Mouse (Mus musculus): ENCODE data around the gene Gstm7. TPM values are rescaled to one million over a fixed set of nuclear protein-coding genes. Genes with fewer than 3 reads are reported as not detected.
"Not testable (repeated sequence)": the region's sequence is repeated elsewhere in the genome, so short reads cannot be mapped to it uniquely, and the experiment has no call there.

Gene Gstm7
- polyA plus RNA-seq (2015; fragmentation: Nextera tagmentation; extraction: Ambion mirVana) = 65.5 and 70.7 TPM in 2 replicates

DNA sequence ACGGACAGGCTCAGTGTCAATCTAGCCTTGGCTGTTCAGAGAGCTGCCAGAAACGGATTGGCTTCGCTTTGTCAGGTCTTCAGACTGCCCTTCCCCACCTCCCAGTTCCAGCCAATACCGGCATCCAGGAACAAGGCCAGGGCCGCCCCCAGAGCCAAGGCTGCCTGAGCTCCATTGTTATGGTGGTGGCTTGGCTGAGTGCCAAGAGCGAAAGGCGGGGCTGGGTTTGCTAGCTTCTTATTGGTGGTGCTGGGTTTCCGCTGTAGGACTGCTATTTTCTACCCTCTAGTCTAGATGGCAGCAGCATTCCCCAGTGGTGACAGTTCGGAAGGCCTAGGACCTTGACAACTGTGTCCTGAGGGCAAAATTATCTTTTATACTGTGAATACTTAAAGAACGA is at the start of gene Gstm7:
Gstm7 (minus strand) TSS at position 148 of the 400 bp plus-strand sequence.
- Histone ChIP-seq H3K9ac (replicated peaks; ENCODE audit: low read depth, low read length) (peak within 1 kb of the TSS; percentile 57), H3K27ac (ENCODE audit: low read length) (peak within 1 kb of the TSS; percentile 78), H3K27me3 (replicated peaks; ENCODE audit: control insufficient read depth, insufficient read depth, low read length) (no peaks in the 10 kb centered on the region), H3K36me3 (ENCODE audit: control insufficient read depth, insufficient read depth) (no peaks in the 10 kb centered on the region), H3K4me3 (replicated peaks; ENCODE audit: low read length) (peak within 1 kb of the TSS; percentile 44), H3K9me3 (ENCODE audit: control insufficient read depth, low read length) (no peaks in the 10 kb centered on the region), H3K4me2 (ENCODE audit: low read length) (peak within 1 kb of the TSS; percentile 61), H3K4me1 (replicated peaks; ENCODE audit: control insufficient read depth, insufficient read depth, low read length) (peaks cover 15% of the 10 kb centered on the region)
- ATAC-seq = peak; percentile 96
- WGBS = 2% methylated on average over 10 of the region's 10 CpGs

DNA sequence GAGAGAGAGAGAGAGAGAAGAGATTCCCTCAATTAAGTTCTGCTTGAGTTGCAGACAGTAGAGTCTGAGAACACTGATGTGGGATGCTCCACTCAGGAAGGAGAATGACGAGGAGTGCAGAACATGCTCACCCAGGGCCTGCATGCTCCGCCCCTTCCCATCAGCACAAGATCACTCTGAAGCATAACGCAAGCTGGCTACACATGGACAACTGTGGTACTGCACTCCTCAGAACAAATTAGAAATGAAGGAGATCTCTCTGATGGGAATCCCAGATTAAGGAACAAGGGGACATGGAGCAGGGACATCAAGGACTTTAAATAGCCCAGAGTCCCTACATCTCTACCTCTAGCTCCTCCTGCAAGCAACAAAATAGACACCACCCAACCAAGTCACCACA is 49.6 kb upstream of the Gstm7 start:
- WGBS = 60% methylated on average over 3 of the region's 3 CpGs
- H3K27me3 ChIP-seq (replicated peaks; ENCODE audit: control insufficient read depth, insufficient read depth, low read length) = no peaks in the 10 kb centered on the region
- H3K36me3 ChIP-seq (ENCODE audit: control insufficient read depth, insufficient read depth) = no peaks in the 10 kb centered on the region
- H3K27ac ChIP-seq (ENCODE audit: low read length) = no peak overlapping the region
- no peaks in the 10 kb centered on the region for H3K9me3 ChIP-seq (ENCODE audit: control insufficient read depth, low read length)
- no peak overlapping the region for H3K4me3 ChIP-seq (replicated peaks; ENCODE audit: low read length)
- no peak overlapping the region for H3K9ac ChIP-seq (replicated peaks; ENCODE audit: low read depth, low read length)
- H3K4me2 ChIP-seq (ENCODE audit: low read length) = no peak overlapping the region
- no peaks in the 10 kb centered on the region for H3K4me1 ChIP-seq (replicated peaks; ENCODE audit: control insufficient read depth, insufficient read depth, low read length)
- no peak for ATAC-seq

- no peak overlapping the region for H3K4me2 ChIP-seq (ENCODE audit: low read length)
- H3K9ac ChIP-seq (replicated peaks; ENCODE audit: low read depth, low read length) = no peak overlapping the region
- ATAC-seq = no peak
- H3K36me3 ChIP-seq (ENCODE audit: control insufficient read depth, insufficient read depth) = no peaks in the 10 kb centered on the region
- H3K27ac ChIP-seq (ENCODE audit: low read length) = no peak overlapping the region
- 76% methylated on average over 3 of the region's 3 CpGs for WGBS
- H3K4me1 ChIP-seq (replicated peaks; ENCODE audit: control insufficient read depth, insufficient read depth, low read length) = no peaks in the 10 kb centered on the region
- H3K4me3 ChIP-seq (replicated peaks; ENCODE audit: low read length) = no peak overlapping the region
- H3K9me3 ChIP-seq (ENCODE audit: control insufficient read depth, low read length) = no peaks in the 10 kb centered on the region
- H3K27me3 ChIP-seq (replicated peaks; ENCODE audit: control insufficient read depth, insufficient read depth, low read length) = no peaks in the 10 kb centered on the region
These were observed 46.1 kb upstream of the Gstm7 start for GRCm38 (mm10) chr3:107977691-107978090.

DNA sequence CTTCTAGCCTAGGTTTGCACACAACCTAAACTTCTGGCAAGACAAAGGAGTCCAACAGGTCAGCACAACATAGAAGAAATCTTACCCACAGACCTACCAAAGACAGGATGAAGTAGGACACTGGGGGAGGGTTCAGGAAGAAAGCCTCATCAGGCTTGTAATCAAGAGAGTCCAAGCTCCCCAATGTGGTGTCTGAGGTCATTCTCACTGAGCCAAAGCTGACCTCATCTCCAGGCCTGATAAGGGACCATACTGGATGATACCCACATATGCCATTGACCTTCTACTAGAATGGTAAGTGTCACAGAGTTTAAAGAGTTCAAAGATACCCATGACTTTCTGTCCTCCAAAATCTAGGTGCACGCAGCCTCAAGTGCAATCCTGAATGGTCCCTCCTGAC is 42.6 kb upstream of the Gstm7 start:
- Histone ChIP-seq H3K4me2 (ENCODE audit: low read length) (no peak overlapping the region), H3K9me3 (ENCODE audit: control insufficient read depth, low read length) (no peaks in the 10 kb centered on the region), H3K9ac (replicated peaks; ENCODE audit: low read depth, low read length) (no peak overlapping the region), H3K36me3 (ENCODE audit: control insufficient read depth, insufficient read depth) (no peaks in the 10 kb centered on the region), H3K4me3 (replicated peaks; ENCODE audit: low read length) (no peak overlapping the region), H3K27me3 (replicated peaks; ENCODE audit: control insufficient read depth, insufficient read depth, low read length) (no peaks in the 10 kb centered on the region), H3K4me1 (replicated peaks; ENCODE audit: control insufficient read depth, insufficient read depth, low read length) (no peaks in the 10 kb centered on the region), H3K27ac (ENCODE audit: low read length) (no peak overlapping the region)
- 86% methylated on average over 1 of the region's 1 CpGs for WGBS
- no peak for ATAC-seq

- no peak overlapping the region for H3K27ac ChIP-seq (ENCODE audit: low read length)
- no peak overlapping the region for H3K4me3 ChIP-seq (replicated peaks; ENCODE audit: low read length)
- H3K9me3 ChIP-seq (ENCODE audit: control insufficient read depth, low read length) = no peaks in the 10 kb centered on the region
- 93% methylated on average over 3 of the region's 3 CpGs for WGBS
- no peak overlapping the region for H3K4me2 ChIP-seq (ENCODE audit: low read length)
- no peaks in the 10 kb centered on the region for H3K4me1 ChIP-seq (replicated peaks; ENCODE audit: control insufficient read depth, insufficient read depth, low read length)
- H3K36me3 ChIP-seq (ENCODE audit: control insufficient read depth, insufficient read depth) = no peaks in the 10 kb centered on the region
- ATAC-seq = no peak
- H3K9ac ChIP-seq (replicated peaks; ENCODE audit: low read depth, low read length) = no peak overlapping the region
- H3K27me3 ChIP-seq (replicated peaks; ENCODE audit: control insufficient read depth, insufficient read depth, low read length) = no peaks in the 10 kb centered on the region
These were observed 40.5 kb upstream of the Gstm7 start for GRCm38 (mm10) chr3:107972070-107972469.

- not testable (repeated sequence) for H3K36me3 ChIP-seq (ENCODE audit: control insufficient read depth, insufficient read depth); H3K27me3 ChIP-seq (replicated peaks; ENCODE audit: control insufficient read depth, insufficient read depth, low read length); H3K9me3 ChIP-seq (ENCODE audit: control insufficient read depth, low read length); ATAC-seq; H3K9ac ChIP-seq (replicated peaks; ENCODE audit: low read depth, low read length); H3K4me2 ChIP-seq (ENCODE audit: low read length); H3K4me3 ChIP-seq (replicated peaks; ENCODE audit: low read length); H3K27ac ChIP-seq (ENCODE audit: low read length); H3K4me1 ChIP-seq (replicated peaks; ENCODE audit: control insufficient read depth, insufficient read depth, low read length)
- WGBS = 49% methylated on average over 3 of the region's 3 CpGs
These were observed 39.5 kb upstream of the Gstm7 start for GRCm38 (mm10) chr3:107971101-107971500.

GRCm38 (mm10) chr3:107968724-107969395 is 37.2 kb upstream of the Gstm7 start, which contains the start of gene Gstm3:
Gene Gstm3 (minus strand): TSS chr3:107969283.
- Histone ChIP-seq H3K4me1 (replicated peaks; ENCODE audit: control insufficient read depth, insufficient read depth, low read length) (peaks cover 5% of the 10 kb centered on the region; the same call in 1 of the 2 replicates), H3K9me3 (ENCODE audit: control insufficient read depth, low read length) (no peaks in the 10 kb centered on the region), H3K27me3 (replicated peaks; ENCODE audit: control insufficient read depth, insufficient read depth, low read length) (no peaks in the 10 kb centered on the region), H3K36me3 (ENCODE audit: control insufficient read depth, insufficient read depth) (no peaks in the 10 kb centered on the region), H3K4me3 (replicated peaks; ENCODE audit: low read length) (no peak within 1 kb of the TSS), H3K4me2 (ENCODE audit: low read length) (no peak within 1 kb of the TSS), H3K27ac (ENCODE audit: low read length) (no peak within 1 kb of the TSS), H3K9ac (replicated peaks; ENCODE audit: low read depth, low read length) (no peak within 1 kb of the TSS)
- WGBS = 70% methylated on average over 13 of the region's 13 CpGs
- ATAC-seq = no peak

GRCm38 (mm10) chr3:107966631-107967030 is 35.0 kb upstream of the Gstm7 start:
- WGBS = 98% methylated on average over 5 of the region's 5 CpGs
- H3K27ac ChIP-seq (ENCODE audit: low read length) = no peak overlapping the region
- no peak for ATAC-seq

DNA sequence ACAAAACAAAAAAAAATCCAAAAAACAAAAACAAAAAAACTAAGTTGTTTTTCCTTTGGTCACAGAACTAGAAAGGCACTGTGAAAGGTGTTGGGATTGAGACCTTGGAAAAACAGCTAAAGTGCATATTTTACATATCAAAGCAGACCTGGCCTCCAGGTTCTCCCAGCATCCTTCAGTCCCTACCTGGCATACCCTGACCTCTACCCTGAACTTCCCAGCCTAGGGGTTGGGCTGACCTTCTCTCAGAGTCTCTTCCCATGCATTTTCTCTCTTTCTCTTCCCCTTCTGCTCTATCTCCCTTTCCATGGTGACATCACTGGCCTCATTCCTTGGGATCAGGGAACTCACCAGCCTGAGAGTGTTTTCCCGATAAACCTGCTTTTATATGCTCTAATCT is 34.0 kb upstream of the Gstm7 start:
- no peaks in the 10 kb centered on the region for H3K27me3 ChIP-seq (replicated peaks; ENCODE audit: control insufficient read depth, insufficient read depth, low read length)
- 59% methylated on average over 1 of the region's 1 CpGs for WGBS
- no peaks in the 10 kb centered on the region for H3K36me3 ChIP-seq (ENCODE audit: control insufficient read depth, insufficient read depth)
- peaks cover 5% of the 10 kb centered on the region; the same call in 1 of the 2 replicates for H3K4me1 ChIP-seq (replicated peaks; ENCODE audit: control insufficient read depth, insufficient read depth, low read length)
- no peak overlapping the region for H3K9ac ChIP-seq (replicated peaks; ENCODE audit: low read depth, low read length)
- no peak overlapping the region for H3K4me3 ChIP-seq (replicated peaks; ENCODE audit: low read length)
- no peak for ATAC-seq
- no peak overlapping the region for H3K27ac ChIP-seq (ENCODE audit: low read length)
- H3K9me3 ChIP-seq (ENCODE audit: control insufficient read depth, low read length) = no peaks in the 10 kb centered on the region
- no peak overlapping the region for H3K4me2 ChIP-seq (ENCODE audit: low read length)

More at GRCm38 (mm10) chr3:107966631-107967030, 35.0 kb upstream of the Gstm7 start:
- Histone ChIP-seq H3K9ac (replicated peaks; ENCODE audit: low read depth, low read length) (no peak overlapping the region), H3K4me3 (replicated peaks; ENCODE audit: low read length) (no peak overlapping the region), H3K36me3 (ENCODE audit: control insufficient read depth, insufficient read depth) (no peaks in the 10 kb centered on the region), H3K4me2 (ENCODE audit: low read length) (no peak overlapping the region), H3K27me3 (replicated peaks; ENCODE audit: control insufficient read depth, insufficient read depth, low read length) (no peaks in the 10 kb centered on the region), H3K9me3 (ENCODE audit: control insufficient read depth, low read length) (no peaks in the 10 kb centered on the region), H3K4me1 (replicated peaks; ENCODE audit: control insufficient read depth, insufficient read depth, low read length) (peaks cover 5% of the 10 kb centered on the region; the same call in 1 of the 2 replicates)
